Mouse (Mus musculus): Measurements from ENCODE around the gene Zfp853. TPM values are rescaled to one million over a fixed set of nuclear protein-coding genes. Genes with fewer than 3 reads are reported as not detected.

The Zfp853 gene
- polyA plus RNA-seq, 1 experiment from 2014 or later: not detected

- Histone ChIP-seq H3K27ac (ENCODE audit: low read depth, low read length) (peak within 1 kb of the TSS; percentile 79), H3K27me3 (replicated peaks; ENCODE audit: control insufficient read depth, insufficient read depth, low read length) (no peaks in the 10 kb centered on the region), H3K4me3 (ENCODE audit: low read depth, low read length) (peak within 1 kb of the TSS; percentile 98), H3K9me3 (replicated peaks; ENCODE audit: control insufficient read depth, low read length) (no peaks in the 10 kb centered on the region), H3K9ac (ENCODE audit: low read length) (peak within 1 kb of the TSS; percentile 95), H3K4me1 (ENCODE audit: control insufficient read depth, insufficient read depth, low read length) (peaks cover 14% of the 10 kb centered on the region), H3K4me2 (ENCODE audit: low read length) (peak within 1 kb of the TSS; percentile 84), H3K36me3 (ENCODE audit: control insufficient read depth, insufficient read depth, low read length) (peaks cover 3% of the 10 kb centered on the region)
- DNase-seq (ENCODE audit: low spot score) (peak; percentile 78), ATAC-seq (peak; percentile 89)
- under 1% methylated on average over 69 of the region's 79 CpGs for WGBS
These were observed 23.9 kb downstream of the Zfp853 start, which contains the start of gene Zfp316 for GRCm38 (mm10) chr5:143269363-143270150. Gene Zfp316 (minus strand): TSS chr5:143270022.

GRCm38 (mm10) chr5:143268985-143269362 lies 24.4 kb downstream of the Zfp853 start:
- Histone ChIP-seq H3K36me3 (ENCODE audit: control insufficient read depth, insufficient read depth, low read length) (peaks cover 9% of the 10 kb centered on the region), H3K9me3 (replicated peaks; ENCODE audit: control insufficient read depth, low read length) (no peaks in the 10 kb centered on the region), H3K27me3 (replicated peaks; ENCODE audit: control insufficient read depth, insufficient read depth, low read length) (no peaks in the 10 kb centered on the region), H3K4me2 (ENCODE audit: low read length) (peak overlapping the region; percentile 84), H3K4me1 (ENCODE audit: control insufficient read depth, insufficient read depth, low read length) (peaks cover 14% of the 10 kb centered on the region), H3K9ac (ENCODE audit: low read length) (peak overlapping the region; percentile 95), H3K27ac (ENCODE audit: low read depth, low read length) (peak overlapping the region; percentile 79), H3K4me3 (ENCODE audit: low read depth, low read length) (peak overlapping the region; percentile 98)
- no peak for DNase-seq (ENCODE audit: low spot score)
- 0 out of 2 replicates have a peak, but pooled peaks have one; percentile 3 for ATAC-seq
- 22% methylated on average over 8 of the region's 8 CpGs for WGBS

- H3K4me2 ChIP-seq (ENCODE audit: low read length): no peak overlapping the region
- no peak for DNase-seq (ENCODE audit: low spot score)
- no peak overlapping the region for H3K27ac ChIP-seq (ENCODE audit: low read depth, low read length)
- no peaks in the 10 kb centered on the region for H3K27me3 ChIP-seq (replicated peaks; ENCODE audit: control insufficient read depth, insufficient read depth, low read length)
- no peak overlapping the region for H3K4me3 ChIP-seq (ENCODE audit: low read depth, low read length)
- no peaks in the 10 kb centered on the region for H3K9me3 ChIP-seq (replicated peaks; ENCODE audit: control insufficient read depth, low read length)
- H3K4me1 ChIP-seq (ENCODE audit: control insufficient read depth, insufficient read depth, low read length): peaks cover 14% of the 10 kb centered on the region
- H3K36me3 ChIP-seq (ENCODE audit: control insufficient read depth, insufficient read depth, low read length): peaks cover 31% of the 10 kb centered on the region
- ATAC-seq: no peak
- WGBS: 82% methylated on average over 6 of the region's 6 CpGs
- no peak overlapping the region for H3K9ac ChIP-seq (ENCODE audit: low read length)
These were observed 26.6 kb downstream of the Zfp853 start for GRCm38 (mm10) chr5:143266794-143267193.

GRCm38 (mm10) chr5:143265409-143265808 lies 28.0 kb downstream of the Zfp853 start:
- Histone ChIP-seq H3K4me1 (ENCODE audit: control insufficient read depth, insufficient read depth, low read length) (peaks cover 10% of the 10 kb centered on the region), H3K4me2 (ENCODE audit: low read length) (no peak overlapping the region), H3K9ac (ENCODE audit: low read length) (no peak overlapping the region), H3K36me3 (ENCODE audit: control insufficient read depth, insufficient read depth, low read length) (peaks cover 45% of the 10 kb centered on the region), H3K9me3 (replicated peaks; ENCODE audit: control insufficient read depth, low read length) (no peaks in the 10 kb centered on the region), H3K4me3 (ENCODE audit: low read depth, low read length) (no peak overlapping the region), H3K27ac (ENCODE audit: low read depth, low read length) (no peak overlapping the region), H3K27me3 (replicated peaks; ENCODE audit: control insufficient read depth, insufficient read depth, low read length) (no peaks in the 10 kb centered on the region)
- 56% methylated on average over 1 of the region's 1 CpGs for WGBS
- ATAC-seq (no peak), DNase-seq (ENCODE audit: low spot score) (no peak)

- no peak overlapping the region for H3K27ac ChIP-seq (ENCODE audit: low read depth, low read length)
- H3K36me3 ChIP-seq (ENCODE audit: control insufficient read depth, insufficient read depth, low read length): peaks cover 52% of the 10 kb centered on the region
- no peak overlapping the region for H3K4me2 ChIP-seq (ENCODE audit: low read length)
- no peaks in the 10 kb centered on the region for H3K9me3 ChIP-seq (replicated peaks; ENCODE audit: control insufficient read depth, low read length)
- WGBS: 91% methylated on average over 10 of the region's 10 CpGs
- H3K4me1 ChIP-seq (ENCODE audit: control insufficient read depth, insufficient read depth, low read length): peaks cover 8% of the 10 kb centered on the region; the same call in 1 of the 2 replicates
- H3K4me3 ChIP-seq (ENCODE audit: low read depth, low read length): no peak overlapping the region
- no peak overlapping the region for H3K9ac ChIP-seq (ENCODE audit: low read length)
- no peaks in the 10 kb centered on the region for H3K27me3 ChIP-seq (replicated peaks; ENCODE audit: control insufficient read depth, insufficient read depth, low read length)
- ATAC-seq (no peak), DNase-seq (ENCODE audit: low spot score) (no peak)
These were observed 28.7 kb downstream of the Zfp853 start for GRCm38 (mm10) chr5:143264689-143265088.

- no peak for ATAC-seq
These were observed 31.8 kb downstream of the Zfp853 start for GRCm38 (mm10) chr5:143261636-143262035.

GRCm38 (mm10) chr5:143255802-143256201 lies 37.6 kb downstream of the Zfp853 start:
- Histone ChIP-seq H3K4me3 (ENCODE audit: low read depth, low read length) (no peak overlapping the region), H3K4me2 (ENCODE audit: low read length) (no peak overlapping the region), H3K36me3 (ENCODE audit: control insufficient read depth, insufficient read depth, low read length) (peaks cover 90% of the 10 kb centered on the region), H3K9me3 (replicated peaks; ENCODE audit: control insufficient read depth, low read length) (no peaks in the 10 kb centered on the region), H3K27ac (ENCODE audit: low read depth, low read length) (no peak overlapping the region), H3K9ac (ENCODE audit: low read length) (no peak overlapping the region), H3K4me1 (ENCODE audit: control insufficient read depth, insufficient read depth, low read length) (peaks cover 2% of the 10 kb centered on the region; the same call in 1 of the 2 replicates), H3K27me3 (replicated peaks; ENCODE audit: control insufficient read depth, insufficient read depth, low read length) (peaks cover 54% of the 10 kb centered on the region)
- DNase-seq (ENCODE audit: low spot score): no peak
- WGBS: 86% methylated on average over 5 of the region's 5 CpGs
- no peak for ATAC-seq

More at GRCm38 (mm10) chr5:143261636-143262035, 31.8 kb downstream of the Zfp853 start:
- Histone ChIP-seq H3K4me1 (ENCODE audit: control insufficient read depth, insufficient read depth, low read length) (no peaks in the 10 kb centered on the region), H3K9me3 (replicated peaks; ENCODE audit: control insufficient read depth, low read length) (no peaks in the 10 kb centered on the region), H3K4me2 (ENCODE audit: low read length) (no peak overlapping the region), H3K9ac (ENCODE audit: low read length) (no peak overlapping the region), H3K27ac (ENCODE audit: low read depth, low read length) (no peak overlapping the region), H3K4me3 (ENCODE audit: low read depth, low read length) (no peak overlapping the region), H3K27me3 (replicated peaks; ENCODE audit: control insufficient read depth, insufficient read depth, low read length) (peaks cover 8% of the 10 kb centered on the region), H3K36me3 (ENCODE audit: control insufficient read depth, insufficient read depth, low read length) (peaks cover 76% of the 10 kb centered on the region)
- DNase-seq (ENCODE audit: low spot score): no peak
- 91% methylated on average over 8 of the region's 8 CpGs for WGBS

GRCm38 (mm10) chr5:143255131-143255519 lies 38.3 kb downstream of the Zfp853 start:
- H3K9ac ChIP-seq (ENCODE audit: low read length): no peak overlapping the region
- ATAC-seq (no peak), DNase-seq (ENCODE audit: low spot score) (no peak)
- peaks cover 54% of the 10 kb centered on the region for H3K27me3 ChIP-seq (replicated peaks; ENCODE audit: control insufficient read depth, insufficient read depth, low read length)
- 23% methylated on average over 24 of the region's 24 CpGs for WGBS
- H3K36me3 ChIP-seq (ENCODE audit: control insufficient read depth, insufficient read depth, low read length): peaks cover 83% of the 10 kb centered on the region
- H3K4me3 ChIP-seq (ENCODE audit: low read depth, low read length): no peak overlapping the region
- H3K9me3 ChIP-seq (replicated peaks; ENCODE audit: control insufficient read depth, low read length): no peaks in the 10 kb centered on the region
- H3K4me1 ChIP-seq (ENCODE audit: control insufficient read depth, insufficient read depth, low read length): peaks cover 2% of the 10 kb centered on the region; the same call in 1 of the 2 replicates
- H3K27ac ChIP-seq (ENCODE audit: low read depth, low read length): no peak overlapping the region
- no peak overlapping the region for H3K4me2 ChIP-seq (ENCODE audit: low read length)
